Mouse (Mus musculus) left cerebral cortex, adult 2 months (tissue): ENCODE measurements around the gene Prss34. TPM values are rescaled to one million over a fixed set of nuclear protein-coding genes. Genes with fewer than 3 reads are reported as not detected.
A peak's percentile ranks its signal among the peaks of the same experiment; 100 is the strongest.

Experiments used
- DNase-seq, 2 experiments: peaks; one replicate each; pipeline ENCODE4 v3.0.0; 2021 to 2022; ENCODE audit warnings: low spot score in 2 of 2, mixed read lengths in 1 of 2; ENCODE audit errors: extremely low spot score in 1 of 2
- H3K27ac ChIP-seq: fragments of 200-600 bp; 2 replicates; pipeline ENCODE4 v1.8.1; 2022
- H3K4me3 ChIP-seq: fragments of 200-600 bp; 2 replicates; pipeline ENCODE4 v1.8.1; 2022
- CTCF ChIP-seq: fragments of 200-600 bp; IDR thresholded peaks from 2 replicates; pipeline ENCODE4 v1.8.1; 2022; ENCODE audit warnings: antibody characterized with exemption, mild to moderate bottlenecking, moderate library complexity
- intact Hi-C: fragments of 180-260 bp; cut with DNase I; formaldehyde crosslinking; loops from one replicate; pipeline ENCODE4 v1.15.1; 2025
- total RNA-seq, 2 experiments: library from RNA; stranded (reverse); gene quantifications; 2 replicates each; pipeline ENCODE4 v1.2.3; 2021

Prss34 gene
- total RNA-seq, 2 experiments from 2014 or later: not detected

GRCm38 (mm10) chr17:25273706-25274501, 24.3 kb upstream of the Prss34 start:
- Histone ChIP-seq H3K4me3 (peak overlapping the region; percentile 99), H3K27ac (peak overlapping the region; percentile 100)
- peak; percentile 72 for TF ChIP-seq CTCF
- peak; percentile 95 to 96 for DNase-seq
- intact Hi-C loops: loop anchor here (5.0 kb wide), 2 partner anchors 92 to 157 kb away; partner anchors contain the start of genes BC003965 and Telo2

GRCm38 (mm10) chr17:25274571-25275346, 23.4 kb upstream of the Prss34 start, which contains the start of gene Ube2i:
TSS of gene Ube2i (minus strand) at chr17:25274622.
- no peak for TF ChIP-seq CTCF
- H3K27ac ChIP-seq: peak within 1 kb of the TSS; percentile 100
- no peak for DNase-seq
- peak within 1 kb of the TSS; percentile 99 for H3K4me3 ChIP-seq
- intact Hi-C loops: loop anchor here (5.0 kb wide), 2 partner anchors 92 to 157 kb away; partner anchors contain the start of genes BC003965 and Telo2

GRCm38 (mm10) chr17:25275833-25276232, 22.4 kb upstream of the Prss34 start:
- TF ChIP-seq CTCF: no peak
- H3K27ac ChIP-seq: no peak overlapping the region

GRCm38 (mm10) chr17:25282133-25282532, 16.1 kb upstream of the Prss34 start:
- intact Hi-C loops: no loop called here

More at GRCm38 (mm10) chr17:25275833-25276232, 22.4 kb upstream of the Prss34 start:
- intact Hi-C loops: no loop called here
- no peak overlapping the region for H3K4me3 ChIP-seq
- no peak for DNase-seq

GRCm38 (mm10) chr17:25285033-25285432, 13.2 kb upstream of the Prss34 start:
- Histone ChIP-seq H3K4me3 (no peak overlapping the region), H3K27ac (no peak overlapping the region)
- DNase-seq: peak; percentile 35 to 42
- intact Hi-C loops: loop anchor here (5.0 kb wide), 1 partner anchor 187 kb away; no protein-coding TSS in a partner anchor
- peak; percentile 93 for TF ChIP-seq CTCF

More at GRCm38 (mm10) chr17:25282133-25282532, 16.1 kb upstream of the Prss34 start:
- no peak overlapping the region for H3K4me3 ChIP-seq
- no peak for TF ChIP-seq CTCF
- DNase-seq: no peak
- H3K27ac ChIP-seq: no peak overlapping the region

GRCm38 (mm10) chr17:25288842-25289241, 9.4 kb upstream of the Prss34 start:
- Histone ChIP-seq H3K27ac (no peak overlapping the region), H3K4me3 (no peak overlapping the region)
- intact Hi-C loops: loop anchor here (2.0 to 5.0 kb wide), 2 partner anchors 76 to 183 kb away; no protein-coding TSS in a partner anchor
- peak; percentile 81 for TF ChIP-seq CTCF
- DNase-seq: peak; percentile 35

- Histone ChIP-seq H3K4me3 (no peak overlapping the region), H3K27ac (no peak overlapping the region)
- no peak for DNase-seq
- intact Hi-C loops: no loop called here
- no peak for TF ChIP-seq CTCF
Observed at GRCm38 (mm10) chr17:25290411-25290810, 7.8 kb upstream of the Prss34 start.

- Histone ChIP-seq H3K4me3 (no peak overlapping the region), H3K27ac (no peak overlapping the region)
- no peak for TF ChIP-seq CTCF
- no peak for DNase-seq
- intact Hi-C loops: no loop called here
Observed at GRCm38 (mm10) chr17:25293495-25293894, 4.7 kb upstream of the Prss34 start.

GRCm38 (mm10) chr17:25294111-25294510, 4.1 kb upstream of the Prss34 start:
- no peak for TF ChIP-seq CTCF
- H3K27ac ChIP-seq: no peak overlapping the region
- intact Hi-C loops: no loop called here
- H3K4me3 ChIP-seq: no peak overlapping the region
- no peak for DNase-seq

- no peak for TF ChIP-seq CTCF
- Histone ChIP-seq H3K4me3 (no peak within 1 kb of the TSS), H3K27ac (no peak within 1 kb of the TSS)
- no peak for DNase-seq
- intact Hi-C loops: no loop called here
Observed at GRCm38 (mm10) chr17:25308346-25308745, 10.2 kb downstream of the Prss34 start, which contains the start of gene Prss28. TSS of gene Prss28 (plus strand) at chr17:25308646.

GRCm38 (mm10) chr17:25318354-25318753, 20.2 kb downstream of the Prss34 start, which contains the start of gene Prss29:
TSS of gene Prss29 (plus strand) at chr17:25318654.
- intact Hi-C loops: loop anchor here (10.0 kb wide), 1 partner anchor 366 kb away; no protein-coding TSS in a partner anchor
- DNase-seq: no peak
- H3K4me3 ChIP-seq: no peak within 1 kb of the TSS
- H3K27ac ChIP-seq: no peak within 1 kb of the TSS
- no peak for TF ChIP-seq CTCF
